Mouse (Mus musculus): ENCODE measurements around the gene Soat2.
A peak's percentile ranks its signal among the peaks of the same experiment; 100 is the strongest.

The Soat2 gene

DNA sequence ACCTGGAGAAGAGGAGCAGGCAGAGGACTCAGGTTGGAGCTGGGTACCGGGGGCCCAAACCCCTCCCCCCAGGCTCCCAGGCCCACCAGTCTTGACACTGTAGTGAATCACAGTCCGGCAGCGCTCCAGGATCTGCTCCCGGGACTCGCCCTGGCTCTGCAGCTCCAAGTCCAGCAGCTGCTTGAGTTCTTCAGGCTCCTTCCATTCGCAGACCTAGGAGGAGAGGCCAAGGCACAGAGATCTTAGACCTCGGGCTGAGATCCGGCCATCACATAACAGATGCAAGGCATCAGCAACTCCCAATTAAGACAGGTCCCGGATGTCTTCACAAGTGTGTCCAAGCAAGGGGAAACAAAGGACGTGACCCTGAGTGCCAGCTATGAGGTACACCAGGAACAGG, 37.8 kb downstream of the Soat2 start:
- DNase-seq (ENCODE audit: low read depth, low spot score), result no peak

DNA sequence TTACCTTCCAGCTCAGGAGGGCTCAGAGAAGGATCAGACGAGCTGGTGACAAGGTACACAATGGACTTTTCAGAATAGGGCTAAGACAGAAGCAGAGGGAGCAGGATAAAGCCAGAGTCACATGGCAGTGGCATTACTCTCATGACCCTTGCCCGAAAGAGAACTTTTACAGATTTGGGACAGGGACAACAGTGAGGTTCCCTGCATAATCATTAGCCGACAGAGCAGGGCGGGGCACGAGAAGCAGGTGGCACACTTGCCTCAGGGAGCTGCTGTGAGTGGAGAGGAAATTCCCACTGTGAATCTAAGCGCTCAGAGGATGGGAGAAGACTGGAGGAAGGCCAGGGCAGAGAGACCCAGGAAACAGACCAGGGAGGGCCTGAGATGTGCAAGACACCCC, 38.6 kb downstream of the Soat2 start:
- DNase-seq (ENCODE audit: low read depth, low spot score), result no peak

DNA sequence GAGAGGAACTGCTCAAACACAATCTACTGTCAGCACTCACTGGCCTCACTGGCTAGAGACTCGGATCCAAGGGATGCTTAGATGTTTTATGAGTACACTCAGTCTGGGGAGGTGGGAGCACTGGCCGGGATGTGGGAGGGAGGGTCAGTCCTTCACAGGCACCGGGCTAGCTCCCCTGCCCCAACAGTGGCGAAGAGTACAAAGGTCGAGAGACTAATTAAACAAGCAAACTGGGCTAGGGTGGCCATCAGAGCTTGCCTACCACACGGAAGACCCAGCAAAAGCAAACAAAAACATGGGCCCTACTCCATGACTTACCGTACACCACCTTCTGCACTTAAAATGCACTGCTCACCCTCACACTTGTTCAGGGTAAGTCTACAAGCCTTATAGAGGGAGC, 41.4 kb downstream of the Soat2 start:
- DNase-seq (ENCODE audit: low read depth, low spot score), result no peak

DNA sequence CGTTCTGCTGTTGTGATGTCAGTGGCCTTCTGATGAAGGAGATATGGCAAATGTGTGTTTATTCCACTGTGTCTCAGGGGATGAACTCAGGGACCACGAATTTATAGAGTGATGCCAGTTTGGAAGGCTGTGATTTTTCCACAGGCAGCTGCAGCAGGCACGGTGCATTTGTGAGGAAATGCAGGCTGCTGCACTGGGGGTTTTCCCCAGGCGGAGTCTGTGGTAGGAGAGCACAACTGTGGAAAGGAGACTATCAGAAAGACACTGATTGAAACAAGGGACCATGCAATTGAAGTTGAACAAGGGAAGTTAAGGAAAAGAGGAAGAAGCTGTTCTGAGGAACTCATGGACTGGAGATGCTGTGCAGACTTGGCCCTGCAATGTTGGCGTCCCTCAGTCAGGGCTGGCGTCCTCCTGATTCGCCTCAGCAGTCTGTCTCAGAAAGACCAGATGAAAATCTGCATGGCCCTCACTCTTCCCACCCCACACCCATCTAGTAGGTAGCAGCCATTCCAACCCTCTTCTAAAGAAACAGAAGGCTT, 42.0 kb downstream of the Soat2 start:
- DNase-seq (ENCODE audit: low read depth, low spot score), result no peak

DNA sequence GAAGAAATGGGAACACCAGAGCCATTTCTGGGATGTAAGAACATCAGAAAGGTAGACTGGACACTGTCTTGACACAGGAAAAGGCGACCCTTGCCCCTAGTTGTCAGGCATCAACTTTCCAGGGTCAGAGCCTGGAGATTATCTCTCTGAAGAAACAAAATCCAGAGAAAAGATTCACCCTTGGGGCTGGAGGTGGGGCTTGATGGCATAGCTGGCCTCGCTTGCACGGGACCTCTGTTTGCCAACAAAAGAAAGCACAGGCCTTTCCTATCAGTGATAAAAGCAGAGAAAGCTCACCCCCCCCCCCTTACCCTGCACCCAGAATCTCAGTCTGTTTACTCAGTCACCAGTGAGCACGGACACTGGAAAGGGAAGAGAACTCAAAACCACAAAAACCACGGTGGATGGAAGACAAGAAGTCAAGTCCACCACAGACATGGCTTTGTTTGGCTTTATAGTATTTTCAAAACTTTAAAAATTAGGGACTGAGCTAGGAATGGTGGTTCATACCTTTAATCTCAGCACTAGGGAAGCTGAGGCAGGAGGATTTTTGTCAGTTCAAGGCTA, 42.6 kb downstream of the Soat2 start:
- DNase-seq (ENCODE audit: low read depth, low spot score), result no peak

DNA sequence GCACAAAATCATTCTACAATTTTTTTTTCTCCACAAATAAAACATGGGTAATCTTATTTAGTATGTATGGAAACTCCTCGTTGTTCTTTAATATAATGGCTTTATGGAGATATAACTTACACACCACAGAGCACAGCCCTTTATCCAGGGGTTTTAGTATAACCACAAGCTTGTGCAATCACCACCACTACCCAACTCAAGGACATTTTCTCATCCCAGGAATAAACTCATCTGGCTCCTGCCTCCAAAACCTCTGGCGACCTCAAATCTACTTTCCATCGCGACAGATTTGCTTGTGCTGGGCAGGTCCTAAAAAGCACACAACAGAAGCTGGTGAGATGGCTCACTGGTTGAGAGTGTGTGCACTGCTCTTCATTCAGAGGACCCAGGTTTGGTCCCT, 43.3 kb downstream of the Soat2 start:
- no peak for DNase-seq (ENCODE audit: low read depth, low spot score)

DNA sequence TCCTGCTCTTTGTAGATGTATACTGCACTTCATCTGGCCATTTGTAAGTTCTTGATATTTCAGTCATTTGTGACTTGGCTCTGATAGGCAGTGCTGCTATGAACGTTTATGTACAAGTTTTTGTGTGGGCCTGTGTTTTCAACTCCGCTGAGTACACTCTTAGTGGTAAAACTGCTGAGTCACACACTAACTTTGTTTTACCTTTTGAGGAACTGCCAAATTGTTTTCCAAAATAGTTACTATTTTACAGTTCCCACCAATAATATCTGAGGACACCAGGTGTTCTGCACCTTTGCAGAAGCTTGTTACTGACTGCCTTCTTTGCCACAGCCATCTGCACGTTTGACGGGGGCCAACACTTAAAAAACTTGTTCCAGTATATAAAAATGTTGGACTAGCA, 44.1 kb downstream of the Soat2 start:
- no peak for DNase-seq (ENCODE audit: low read depth, low spot score)

DNA sequence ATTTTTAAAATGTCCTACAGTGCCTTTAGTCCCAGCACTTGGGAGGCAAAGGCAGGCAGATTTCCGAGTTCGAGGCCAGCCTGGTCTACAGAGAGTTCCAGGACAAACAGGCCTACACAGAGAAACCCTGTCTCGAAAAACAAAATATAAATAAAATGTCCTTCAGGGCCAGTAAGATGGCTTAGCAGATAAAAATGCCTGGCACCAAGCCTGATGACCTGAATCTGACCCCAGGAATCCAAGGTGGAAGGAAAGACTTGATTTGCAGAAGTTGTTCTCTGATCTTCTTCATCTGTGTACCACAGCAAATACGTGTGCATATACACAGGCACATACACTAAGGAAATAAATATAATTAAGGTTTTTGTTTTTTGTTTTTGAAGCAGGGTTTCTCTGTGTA, 45.0 kb downstream of the Soat2 start:
- DNase-seq (ENCODE audit: low read depth, low spot score), result no peak

DNA sequence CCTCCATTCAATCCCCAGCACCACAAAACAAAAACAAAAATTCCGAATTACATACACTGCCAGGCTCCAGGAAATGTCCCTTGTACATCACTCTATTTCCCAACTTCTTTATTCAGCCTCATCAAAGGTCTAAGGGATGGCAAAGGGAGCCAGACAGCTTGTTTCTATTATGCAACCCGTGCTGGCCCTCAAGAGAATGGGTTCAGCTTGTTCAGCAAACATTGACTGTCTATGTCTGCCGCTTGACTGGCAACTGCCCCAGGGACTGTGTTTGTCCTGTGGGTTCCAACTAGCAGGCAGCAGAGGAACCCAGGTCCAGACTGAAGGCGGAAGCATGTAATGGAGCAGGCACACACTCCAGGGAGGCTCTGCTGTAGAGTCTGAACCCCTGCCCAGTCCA, 48.5 kb downstream of the Soat2 start:
- no peak for DNase-seq (ENCODE audit: low read depth, low spot score)

DNA sequence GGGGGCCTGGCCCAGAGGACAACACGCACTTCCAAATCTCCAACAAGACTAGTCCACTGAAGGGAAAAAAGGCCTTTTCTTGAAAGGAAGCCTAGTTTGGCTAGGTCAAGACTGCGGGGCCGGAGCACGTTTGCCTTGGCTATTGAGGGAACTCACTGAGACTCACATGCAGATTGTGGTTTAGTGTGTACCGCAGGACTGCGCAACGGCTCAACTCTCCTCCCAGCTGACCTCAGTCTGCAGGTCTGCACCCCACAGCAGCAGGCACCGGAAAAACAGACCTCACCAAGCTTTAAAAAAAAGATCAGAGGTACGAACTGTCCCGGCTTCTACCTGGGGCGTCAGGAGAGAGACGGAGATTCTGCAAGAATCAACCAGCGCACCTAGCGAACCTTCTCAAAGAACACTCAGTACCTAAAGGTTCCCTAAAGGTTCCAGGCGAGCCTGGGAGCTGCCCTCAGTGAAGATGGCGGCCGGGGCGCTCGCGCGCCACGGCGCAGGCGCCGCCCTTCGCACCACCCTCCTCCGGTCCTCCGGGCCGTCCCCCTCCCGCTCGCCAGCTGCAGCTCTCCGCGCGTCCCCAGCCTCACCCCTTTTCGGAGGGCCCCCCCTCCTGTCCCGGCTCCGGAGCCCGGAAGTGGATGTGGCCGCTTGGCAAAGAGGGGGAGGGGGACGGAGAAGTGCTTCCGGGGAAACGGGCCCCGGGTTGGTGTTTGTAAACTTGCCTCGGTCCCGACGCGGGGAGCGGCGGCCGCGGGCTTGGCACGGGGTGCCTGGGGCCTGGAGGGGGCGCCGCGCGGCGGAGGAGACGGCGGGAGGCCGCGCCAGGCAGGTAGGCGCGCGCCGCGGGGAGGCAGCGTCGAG, 52.9 kb downstream of the Soat2 start, which contains the start of gene Zfp740:
Zfp740 (plus strand) TSS at position 279 of the 864 bp plus-strand sequence.
- DNase-seq (ENCODE audit: low read depth, low spot score), result peak; percentile 78

DNA sequence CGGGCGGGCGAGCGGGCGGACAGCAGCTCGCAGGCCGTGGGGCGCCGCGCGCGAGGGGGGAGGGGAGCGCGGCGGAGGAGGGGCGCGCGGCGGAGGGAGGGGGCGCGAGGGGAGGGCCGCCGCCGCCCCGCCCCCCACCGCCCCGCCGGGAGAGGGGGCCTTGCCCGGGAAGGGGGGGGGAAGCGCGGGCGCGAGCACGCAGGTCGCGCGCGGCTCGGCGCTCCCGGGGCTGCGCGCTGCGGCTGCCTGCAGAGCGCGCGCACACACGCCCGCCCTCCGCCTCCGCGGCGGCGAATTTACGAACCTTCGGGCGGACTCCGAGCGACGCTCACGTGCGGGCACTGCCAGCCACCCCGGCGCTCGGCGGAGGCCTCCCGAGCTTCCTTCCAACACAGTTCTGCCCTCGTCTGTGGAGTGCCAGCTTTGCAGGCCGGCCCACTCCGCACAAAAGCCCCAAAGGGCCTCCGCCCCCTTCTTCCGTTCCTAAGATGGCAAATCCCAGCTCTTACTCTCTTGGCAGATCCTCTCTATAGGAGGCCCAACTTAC, 53.6 kb downstream of the Soat2 start:
- DNase-seq (ENCODE audit: low read depth, low spot score), result peak; percentile 36

DNA sequence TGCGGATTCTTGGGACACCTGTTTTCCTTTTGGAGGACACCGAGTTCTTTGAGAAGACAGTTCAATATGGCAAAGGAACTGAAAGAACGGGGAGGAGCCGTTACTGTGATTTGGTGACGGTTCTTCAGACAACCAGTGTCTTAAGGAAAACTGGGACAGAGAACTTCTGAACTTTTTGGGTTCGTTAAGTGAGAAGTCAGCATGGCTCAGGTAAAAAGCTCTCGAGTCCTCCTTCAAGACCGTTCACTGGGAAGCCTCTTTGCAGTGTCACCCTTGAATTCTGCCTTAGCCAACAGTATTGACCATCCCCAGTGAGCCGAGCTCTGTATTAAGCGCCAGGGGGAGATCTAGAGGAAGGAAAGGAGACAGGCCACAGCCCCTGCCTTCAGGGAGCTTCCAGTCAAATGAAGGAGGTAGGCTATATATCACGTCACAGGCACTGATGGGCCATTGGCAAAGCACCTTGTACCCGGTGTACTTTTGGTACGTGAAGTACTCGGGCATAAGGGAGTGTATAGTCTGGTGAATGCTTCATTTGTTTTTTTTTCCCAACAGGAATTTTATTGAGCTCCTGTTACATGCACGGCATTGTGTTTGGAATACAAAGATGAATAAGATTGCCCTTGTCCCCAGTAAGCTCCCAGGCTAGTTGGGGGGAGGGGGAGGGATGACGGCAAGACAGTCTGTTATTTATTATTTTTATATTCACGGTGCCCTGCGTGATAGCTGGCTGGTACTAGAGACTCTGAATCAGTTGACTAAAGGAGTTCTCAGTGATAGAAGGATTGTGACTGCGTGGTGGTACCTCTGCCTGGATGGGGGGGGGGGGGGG, 54.6 kb downstream of the Soat2 start, which contains the start of gene Csad:
Csad (minus strand) TSS at position 51 of the 832 bp plus-strand sequence.
- no peak for DNase-seq (ENCODE audit: low read depth, low spot score)

DNA sequence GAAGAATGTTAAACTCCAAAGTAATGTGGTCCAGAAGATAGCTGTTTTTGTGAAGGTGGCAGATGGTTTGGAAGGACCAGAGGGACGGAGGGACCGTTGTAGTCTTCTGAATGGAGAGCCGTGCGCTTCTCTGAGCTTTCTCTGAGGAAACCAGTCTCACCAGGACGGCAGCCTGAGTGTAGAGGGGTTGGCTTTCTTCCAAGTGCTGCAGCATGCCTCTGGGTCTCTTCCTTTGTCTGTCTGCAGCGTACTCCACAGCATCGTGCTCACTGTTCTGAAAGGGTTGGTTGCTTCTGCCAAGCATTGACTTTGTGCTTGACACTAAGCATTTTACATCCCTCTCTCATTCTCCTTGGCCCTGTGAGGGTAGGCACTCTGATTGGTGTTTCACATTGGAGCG, 55.5 kb downstream of the Soat2 start:
- DNase-seq (ENCODE audit: low read depth, low spot score), result no peak

DNA sequence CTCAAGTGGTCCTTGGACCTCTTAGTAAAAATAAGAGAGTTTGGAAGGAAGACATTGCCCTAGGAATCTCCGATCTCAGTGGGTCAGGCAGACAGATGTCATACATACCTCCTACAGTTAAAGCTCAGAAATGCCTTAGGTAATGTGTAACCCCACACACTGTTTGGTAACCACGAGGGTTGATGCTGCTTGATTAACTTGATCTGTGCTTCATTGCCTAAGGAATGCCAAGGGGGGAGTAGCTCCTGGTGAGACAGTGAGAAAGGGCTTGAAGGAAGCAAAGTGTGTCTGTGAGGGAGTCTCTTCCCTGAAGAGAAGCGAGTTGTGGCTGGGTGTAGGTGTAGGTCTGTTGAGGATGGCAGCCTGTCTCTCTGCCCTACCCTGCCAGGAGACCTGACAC, 57.0 kb downstream of the Soat2 start:
- no peak for DNase-seq (ENCODE audit: low read depth, low spot score)

DNA sequence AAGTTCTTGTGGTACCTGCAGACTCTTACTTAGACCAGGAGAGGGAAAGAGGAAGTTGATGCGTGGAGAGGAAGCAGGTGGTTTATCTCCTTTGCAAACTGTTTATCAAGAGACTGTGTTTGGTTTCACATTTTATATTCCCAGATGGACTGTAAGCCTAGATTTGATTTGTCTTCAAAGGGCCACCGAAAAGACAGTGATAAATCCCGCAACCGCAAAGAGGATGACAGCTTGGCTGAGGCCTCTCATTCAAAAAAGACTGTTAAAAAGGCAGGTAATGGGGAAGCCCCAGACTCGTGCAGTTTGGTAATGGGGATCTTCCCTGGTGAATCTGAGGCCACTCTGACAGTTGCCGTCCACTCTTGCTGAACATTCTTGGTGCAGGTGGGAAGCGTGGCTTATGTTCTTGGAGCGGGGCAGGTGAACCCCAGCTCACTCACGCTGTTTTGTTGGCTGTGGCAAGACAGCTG, 57.8 kb downstream of the Soat2 start:
- no peak for DNase-seq (ENCODE audit: low read depth, low spot score)

DNA sequence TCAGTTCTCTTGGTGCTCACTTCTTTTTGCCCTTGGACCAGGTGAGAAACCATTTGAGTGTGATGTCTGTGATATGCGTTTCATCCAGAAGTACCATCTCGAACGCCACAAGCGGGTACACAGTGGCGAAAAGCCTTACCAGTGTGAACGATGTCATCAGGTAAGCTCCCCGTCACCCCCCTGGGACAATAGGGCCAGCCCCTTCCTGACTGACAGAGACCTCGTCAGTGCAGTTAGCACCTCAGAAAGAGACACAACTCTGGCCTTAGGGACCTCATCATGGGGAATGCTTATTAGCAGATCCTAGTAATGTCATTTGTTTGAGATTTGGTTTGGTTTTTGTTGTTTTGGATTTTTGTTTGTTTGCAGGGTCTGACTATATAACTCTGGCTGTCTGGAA, 58.8 kb downstream of the Soat2 start:
- no peak for DNase-seq (ENCODE audit: low read depth, low spot score)

DNA sequence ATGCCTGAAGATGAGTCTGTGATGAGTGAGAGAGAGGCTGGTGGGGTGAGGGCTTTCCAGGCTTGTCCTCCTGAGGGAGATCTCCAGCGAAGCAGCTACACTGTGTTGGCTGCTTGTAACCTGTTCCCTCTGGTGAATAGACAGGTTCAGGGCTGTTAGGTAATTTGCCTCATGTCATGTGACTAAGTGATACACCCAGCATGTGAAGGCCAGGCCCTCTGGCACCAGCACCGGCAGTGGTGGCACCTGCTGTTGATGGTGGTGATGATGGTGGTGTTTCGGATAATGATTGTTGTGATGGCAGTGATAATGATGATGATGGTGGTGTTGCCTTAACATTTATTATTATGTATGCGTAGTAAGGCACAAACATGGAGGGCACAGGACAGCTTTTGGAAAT, 60.5 kb downstream of the Soat2 start:
- DNase-seq (ENCODE audit: low read depth, low spot score), result no peak

DNA sequence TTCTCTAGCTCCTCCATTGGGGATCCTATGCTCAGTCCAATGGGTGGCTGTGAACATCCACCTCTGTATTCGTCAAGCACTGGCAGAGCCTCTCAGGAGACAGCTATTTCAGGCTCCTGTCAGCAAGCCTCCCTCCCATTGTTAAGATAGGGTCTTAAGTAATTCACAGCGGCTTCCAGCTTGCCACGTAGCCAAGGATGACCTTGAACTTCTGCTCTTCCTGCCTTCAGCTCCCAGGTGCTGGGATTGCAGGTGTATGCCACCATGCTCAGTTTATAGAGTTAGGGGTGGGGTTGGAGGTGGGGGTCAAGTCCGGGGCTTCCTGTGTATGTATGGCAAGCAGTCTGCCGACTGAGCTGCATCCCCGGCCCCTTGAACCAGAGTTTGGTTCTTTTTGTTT, 61.6 kb downstream of the Soat2 start:
- no peak for DNase-seq (ENCODE audit: low read depth, low spot score)

Data from c-Kit-negative CD71-positive TER-119-positive erythroid progenitor cells, embryonic 14.5 days (primary cell).